Mouse (Mus musculus) spleen, adult 2 months (tissue): ENCODE results near the gene Ddi2.

ENCODE experiments used
- CTCF ChIP-seq: fragments of 200-500 bp; IDR thresholded peaks from 2 replicates; pipeline ENCODE4 v1.5.1; 2011; ENCODE audit warnings: mild to moderate bottlenecking, inconsistent platforms; ENCODE audit not compliant: insufficient read depth, insufficient read length, insufficient replicate concordance; ENCODE audit errors: extremely low read depth
- POLR2A ChIP-seq: fragments of 200-500 bp; IDR thresholded peaks from 2 replicates; pipeline ENCODE4 v1.6.1; 2011; ENCODE audit warnings: low read depth, low read length, inconsistent platforms

DNA sequence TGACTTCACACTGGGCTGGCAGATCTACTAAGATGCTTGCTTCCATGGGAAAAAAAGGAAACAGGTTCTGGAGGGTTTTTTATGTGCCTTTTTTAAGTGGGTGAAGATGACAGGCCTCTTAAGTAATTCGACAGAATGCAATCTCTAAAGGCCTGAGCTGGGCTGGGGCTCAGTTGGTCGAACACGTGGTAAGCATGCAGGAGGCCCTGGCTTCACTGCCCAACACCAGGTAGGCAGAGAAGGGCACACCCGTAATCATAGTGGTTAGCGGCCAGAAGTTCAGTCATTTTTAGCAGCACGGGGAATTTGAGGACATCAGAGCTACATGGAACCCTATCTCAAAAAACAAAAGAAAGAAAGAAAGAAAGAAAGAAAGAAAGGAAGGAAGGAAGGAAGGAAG, 68.7 kb downstream of the Ddi2 start:
- no peak for TF ChIP-seq POLR2A
- no peak for TF ChIP-seq CTCF
